Mouse (Mus musculus) CD4-positive, CD25-positive, alpha-beta regulatory T cell, adult 2 months (primary cell): Measurements from ENCODE around the gene Sco1.
A peak's percentile ranks its signal among the peaks of the same experiment; 100 is the strongest.

Experiments used
- DNase-seq: peaks from one replicate; pipeline ENCODE4 v3.0.0-alpha.2; 2012; ENCODE audit warnings: low read depth, low spot score

Gene Sco1

GRCm38 (mm10) chr11:67043007-67043406 lies 9.5 kb upstream of the Sco1 start:
- no peak for DNase-seq

GRCm38 (mm10) chr11:67044959-67045358 lies 7.5 kb upstream of the Sco1 start:
- no peak for DNase-seq

DNA sequence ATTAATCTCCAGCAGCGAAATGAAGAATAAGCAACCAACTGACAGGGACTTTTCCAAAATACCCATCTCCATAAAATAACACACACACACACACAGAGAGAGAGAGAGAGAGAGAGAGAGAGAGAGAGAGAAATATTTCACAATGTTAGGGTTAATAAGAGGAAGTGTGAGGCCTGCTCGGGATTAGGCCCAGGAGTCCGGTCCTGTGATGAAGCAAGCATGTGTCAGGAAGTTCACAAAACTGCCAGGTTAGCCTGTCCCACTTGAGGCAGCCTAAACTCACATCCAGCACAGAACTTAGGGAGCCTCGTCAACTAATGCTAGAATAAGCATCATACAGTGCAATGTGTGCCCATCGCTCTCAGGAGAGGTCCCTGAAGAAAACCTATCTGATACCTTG lies 5.3 kb upstream of the Sco1 start:
- no peak for DNase-seq

GRCm38 (mm10) chr11:67048496-67048895 lies 4.0 kb upstream of the Sco1 start:
- peak; percentile 54 for DNase-seq

DNA sequence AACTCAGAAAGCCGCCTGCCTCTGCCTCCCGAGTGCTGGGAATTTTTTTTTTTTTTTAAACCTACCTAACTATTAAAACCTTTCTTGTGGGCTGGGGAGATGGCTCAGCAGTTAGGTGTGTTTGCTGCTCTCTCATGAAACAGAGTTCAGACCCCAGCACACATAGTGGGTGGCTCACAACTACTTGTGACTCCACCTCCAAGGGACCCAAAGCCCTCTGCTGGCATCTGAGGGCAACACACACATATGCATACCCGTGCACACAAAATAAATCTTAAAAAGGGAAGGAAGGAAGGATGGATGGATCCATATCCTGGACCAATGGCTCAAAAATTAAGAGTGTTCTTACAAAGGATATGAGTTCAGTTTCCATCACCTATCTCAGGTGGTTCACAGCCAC lies 3.2 kb upstream of the Sco1 start:
- DNase-seq: peak; percentile 31

GRCm38 (mm10) chr11:67051676-67052320 lies 672 bp upstream of the Sco1 start:
- DNase-seq: peak; percentile 33

DNA sequence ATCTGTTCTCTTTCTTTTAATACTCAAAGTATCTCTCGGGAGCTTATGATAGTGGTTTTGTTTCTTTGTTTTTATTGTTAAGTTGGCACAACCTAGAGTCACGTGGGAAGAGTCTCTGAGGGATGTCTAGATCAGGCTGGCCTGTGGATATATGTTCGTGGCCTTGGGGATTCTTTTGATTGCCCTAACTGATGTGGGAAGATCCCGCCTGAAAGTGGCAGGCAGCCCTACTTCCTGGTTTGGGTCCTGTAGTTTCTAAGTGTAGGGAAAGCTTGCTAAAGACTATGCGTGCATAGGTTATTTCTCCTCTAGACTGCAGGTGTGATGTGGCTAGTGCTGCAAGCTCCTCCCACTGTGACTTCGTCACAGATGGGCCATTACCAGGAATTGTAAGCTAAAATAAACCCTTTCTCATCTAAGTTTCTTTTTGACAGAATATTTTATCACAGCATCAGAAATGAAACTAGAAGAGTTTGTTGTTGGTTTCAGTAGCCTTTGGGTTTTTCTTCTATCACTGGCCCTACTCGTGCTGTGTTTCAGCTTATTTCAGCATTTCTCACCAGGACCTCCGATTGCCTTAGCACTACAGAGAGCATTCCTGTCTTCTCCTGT lies 2.4 kb downstream of the Sco1 start:
- no peak for DNase-seq

DNA sequence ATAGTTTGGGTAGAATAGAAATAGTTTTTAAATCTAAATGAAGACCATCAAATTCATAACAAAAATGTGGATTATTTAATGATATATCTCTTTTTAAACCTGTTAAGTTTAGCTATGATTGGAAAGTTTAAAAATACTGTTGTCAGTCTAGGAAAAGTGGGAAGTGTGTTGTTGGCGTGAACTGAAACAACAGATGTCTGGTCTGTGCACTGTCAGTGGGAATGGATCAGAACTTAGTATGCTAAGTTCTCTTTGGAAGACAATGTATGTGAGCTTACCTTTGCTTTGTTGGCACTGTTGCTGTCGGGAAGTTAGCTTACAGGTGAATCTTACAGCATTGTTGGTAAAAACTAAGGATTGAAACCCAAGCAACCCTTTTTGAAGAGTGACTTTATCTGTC lies 8.8 kb downstream of the Sco1 start:
- no peak for DNase-seq

DNA sequence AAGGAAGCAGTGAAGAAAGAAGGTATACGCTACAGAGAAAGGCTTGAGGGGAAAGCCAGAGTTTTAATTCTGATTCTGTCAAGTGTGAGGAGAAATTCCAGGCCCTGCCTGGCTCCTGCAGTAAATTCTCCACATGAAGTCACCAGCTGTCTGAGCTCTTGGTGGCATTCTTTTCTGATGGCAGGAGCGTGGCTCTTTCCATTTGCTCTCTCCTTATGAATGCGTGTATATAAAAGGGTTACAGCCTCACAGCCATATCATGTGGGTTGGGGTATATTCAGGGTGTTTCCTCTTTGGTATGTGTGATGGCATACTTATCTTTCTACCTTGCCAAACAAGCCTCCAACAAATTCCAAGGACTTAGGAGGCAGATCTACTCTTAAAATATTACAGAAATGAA lies 10.3 kb downstream of the Sco1 start:
- DNase-seq: no peak

- no peak for DNase-seq
Measured at GRCm38 (mm10) chr11:67067741-67068140, 15.3 kb downstream of the Sco1 start.

- DNase-seq: no peak
Measured at GRCm38 (mm10) chr11:67072615-67073130, 20.2 kb downstream of the Sco1 start.

DNA sequence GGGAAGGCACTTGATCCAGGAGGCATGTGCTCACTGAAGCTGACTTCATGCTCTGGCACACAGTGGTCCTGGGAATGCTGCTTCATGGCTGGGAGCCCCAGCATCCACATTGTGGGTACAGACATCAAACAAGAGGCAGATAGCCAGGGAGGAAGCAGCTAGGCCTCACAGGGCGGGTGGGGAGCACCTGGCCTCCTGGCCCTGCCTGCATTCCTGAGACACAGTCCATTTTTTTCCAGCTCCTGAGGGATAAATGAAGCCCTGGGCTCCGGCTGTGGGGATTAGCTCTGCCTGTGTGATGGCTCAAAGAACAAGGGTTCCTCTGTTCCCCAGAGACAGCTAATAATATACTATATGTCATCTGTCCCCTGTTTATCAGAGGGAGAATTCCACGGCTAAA lies 22.6 kb downstream of the Sco1 start:
- no peak for DNase-seq

GRCm38 (mm10) chr11:67076781-67077180 lies 24.3 kb downstream of the Sco1 start:
- DNase-seq: no peak

GRCm38 (mm10) chr11:67077435-67077834 lies 25.0 kb downstream of the Sco1 start:
- no peak for DNase-seq

DNA sequence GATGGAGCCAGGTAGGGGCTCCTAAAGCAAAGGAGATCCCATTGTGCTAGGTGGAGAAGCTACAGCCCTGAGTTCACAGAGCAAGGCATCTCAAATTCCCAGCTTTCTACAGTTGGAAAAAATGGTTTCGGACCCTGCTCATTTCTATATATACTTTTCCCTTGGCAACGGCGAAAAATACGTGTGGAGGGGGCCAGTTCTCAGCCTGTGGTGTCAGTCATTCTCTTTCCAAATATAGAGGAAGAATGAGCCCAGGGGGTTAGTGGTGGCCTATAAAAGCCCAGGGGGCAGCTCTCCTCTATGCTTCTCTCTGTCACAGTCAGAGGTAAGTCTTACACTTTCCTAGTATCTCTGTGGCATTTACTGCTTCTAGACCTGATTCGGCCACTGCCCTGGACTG lies 25.5 kb downstream of the Sco1 start, which contains the start of gene Myh3:
Myh3 (plus strand) TSS at position 301 of the 400 bp plus-strand sequence.
- DNase-seq: no peak

GRCm38 (mm10) chr11:67078888-67079287 lies 26.4 kb downstream of the Sco1 start:
- DNase-seq: no peak

GRCm38 (mm10) chr11:67079740-67080139 lies 27.3 kb downstream of the Sco1 start:
- DNase-seq: no peak

DNA sequence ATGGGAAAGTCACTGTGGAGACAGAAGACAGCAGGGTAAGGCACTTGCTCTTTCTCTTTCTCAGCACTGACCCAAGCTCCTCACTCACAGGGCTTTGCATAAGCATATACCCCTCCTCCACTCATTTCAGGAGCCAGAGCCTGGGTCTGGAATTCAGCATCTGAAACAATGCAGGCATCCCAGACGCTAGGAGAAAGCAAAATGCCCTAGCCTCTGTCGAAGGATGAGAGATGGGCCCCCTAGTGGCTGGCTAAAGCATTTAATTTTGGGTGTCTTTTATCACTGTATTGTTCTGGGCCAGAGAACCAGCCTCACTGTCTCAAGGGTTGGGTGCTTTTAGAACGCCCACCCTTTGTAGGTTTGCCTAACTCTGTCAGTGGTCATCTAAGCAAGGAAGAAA lies 27.7 kb downstream of the Sco1 start:
- DNase-seq: peak; percentile 71

DNA sequence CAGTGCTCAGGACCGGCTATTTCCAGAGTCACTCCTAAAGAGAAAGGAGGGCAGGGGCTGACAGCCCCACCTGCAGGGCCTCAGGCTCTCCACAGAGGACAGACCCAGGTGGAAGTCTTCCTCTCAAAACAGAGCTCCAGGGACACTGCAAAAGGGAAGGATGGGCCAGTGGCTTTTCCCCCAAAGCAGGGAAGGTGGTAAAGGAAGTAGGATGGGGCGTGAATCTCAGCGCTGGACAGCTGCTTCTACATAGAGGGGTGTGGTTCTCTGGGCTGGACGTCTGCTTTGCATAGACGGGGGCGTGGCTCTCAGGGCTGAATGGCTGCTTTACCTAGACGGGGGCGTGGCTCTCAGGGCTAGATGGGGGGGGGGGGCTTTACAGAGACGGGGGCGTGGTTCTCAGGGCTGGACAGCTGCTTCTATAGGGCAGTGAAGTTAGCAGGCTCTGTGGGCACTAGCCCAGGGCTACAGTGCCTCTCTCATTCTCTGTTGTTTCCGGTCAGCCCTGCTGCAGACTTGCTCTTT lies 28.7 kb downstream of the Sco1 start:
- no peak for DNase-seq

GRCm38 (mm10) chr11:67082188-67082587 lies 29.7 kb downstream of the Sco1 start:
- DNase-seq: no peak

DNA sequence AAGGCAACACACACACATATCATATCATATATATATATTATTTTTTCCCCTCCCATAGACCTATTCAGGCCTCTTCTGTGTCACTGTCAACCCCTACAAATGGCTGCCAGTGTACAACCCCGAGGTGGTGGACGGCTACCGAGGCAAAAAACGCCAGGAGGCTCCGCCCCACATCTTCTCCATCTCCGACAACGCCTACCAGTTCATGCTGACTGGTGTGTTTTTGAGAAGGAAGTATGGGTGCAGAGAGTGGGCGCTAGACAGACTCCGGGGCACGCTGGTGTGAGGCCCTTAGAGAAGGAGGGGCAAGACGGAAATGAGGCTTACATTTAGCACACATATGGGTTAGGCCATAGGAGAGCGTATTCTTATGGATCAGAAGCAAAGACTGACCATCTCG lies 30.3 kb downstream of the Sco1 start:
- no peak for DNase-seq

- DNase-seq: no peak
Measured at GRCm38 (mm10) chr11:67083239-67083638, 30.8 kb downstream of the Sco1 start.

DNA sequence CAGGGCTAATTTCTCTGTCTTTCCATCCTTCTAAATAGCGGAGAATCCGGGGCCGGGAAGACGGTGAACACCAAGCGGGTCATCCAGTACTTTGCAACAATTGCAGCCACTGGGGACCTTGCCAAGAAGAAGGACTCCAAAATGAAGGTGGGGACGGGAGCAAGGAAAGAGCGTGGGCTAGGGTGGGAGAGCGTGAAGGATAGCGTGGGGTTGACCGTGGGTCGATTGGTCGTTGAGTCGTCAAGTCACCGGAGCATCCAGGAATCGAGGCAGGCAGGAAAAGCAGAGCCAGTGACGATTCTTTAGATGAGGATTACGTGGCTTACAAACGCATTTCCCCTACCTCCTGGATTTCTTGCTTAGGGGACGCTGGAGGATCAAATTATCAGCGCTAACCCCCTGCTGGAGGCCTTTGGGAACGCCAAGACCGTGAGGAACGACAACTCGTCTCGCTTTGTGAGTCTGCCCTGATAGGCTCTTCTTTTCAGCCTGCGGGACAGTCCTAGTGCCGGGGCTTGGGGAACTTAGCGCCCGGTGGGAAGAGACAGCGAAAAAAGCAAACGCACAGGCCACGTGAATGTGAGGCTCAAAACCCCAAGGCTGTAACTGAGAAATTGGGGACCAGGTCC lies 31.4 kb downstream of the Sco1 start:
- no peak for DNase-seq
